Mouse (Mus musculus) kidney, postnatal 0 days (tissue): ENCODE data around the gene Ppp1ca. TPM values are rescaled to one million over a fixed set of nuclear protein-coding genes. Genes with fewer than 3 reads are reported as not detected.

ENCODE experiments used
- ATAC-seq: fragments of 200-750 bp; cut with Nextera tagmentation; replicated peaks from 2 replicates; pipeline ENCODE4 v1.8.0; 2017; ENCODE audit warnings: low read depth, moderate number of reproducible peaks, moderate TSS enrichment, moderate library complexity; ENCODE audit not compliant: low FRiP score
- DNase-seq: peaks from one replicate; pipeline ENCODE4 v3.0.0-alpha.2; 2016; ENCODE audit warnings: low spot score
- H3K27ac ChIP-seq: fragments of 300-500 bp; sonication (generic); 2 replicates; pipeline ENCODE4 v1.5.1; 2014; ENCODE audit warnings: mild to moderate bottlenecking
- H3K27me3 ChIP-seq: fragments of 300-500 bp; sonication (generic); 2 replicates; pipeline ENCODE4 v1.6.1; 2014; ENCODE audit warnings: low read length, mixed read lengths; ENCODE audit not compliant: insufficient read depth
- H3K36me3 ChIP-seq: fragments of 300-500 bp; sonication (generic); 2 replicates; pipeline ENCODE4 v1.6.1; 2014; ENCODE audit warnings: low read length, mixed read lengths; ENCODE audit not compliant: insufficient read depth
- H3K4me1 ChIP-seq: fragments of 300-500 bp; sonication (generic); replicated peaks from 2 replicates; pipeline ENCODE4 v1.6.1; 2014; ENCODE audit warnings: antibody characterized with exemption, low read length, mixed read lengths; ENCODE audit not compliant: insufficient read depth
- H3K4me2 ChIP-seq: fragments of 300-500 bp; sonication (generic); 2 replicates; pipeline ENCODE4 v1.6.1; 2014; ENCODE audit warnings: mild to moderate bottlenecking, low read length, moderate library complexity, mixed read lengths
- H3K4me3 ChIP-seq: fragments of 300-500 bp; sonication (generic); replicated peaks from 2 replicates; pipeline ENCODE4 v1.5.1; 2014; ENCODE audit warnings: low read depth, low read length
- H3K9ac ChIP-seq: fragments of 300-500 bp; sonication (generic); 2 replicates; pipeline ENCODE4 v1.6.1; 2014; ENCODE audit warnings: low read depth, low read length
- H3K9me3 ChIP-seq: fragments of 300-500 bp; sonication (generic); replicated peaks from 2 replicates; pipeline ENCODE4 v1.6.1; 2016; ENCODE audit warnings: low read length, inconsistent platforms, mixed read lengths
- CTCF ChIP-seq: IDR thresholded peaks from 2 replicates; pipeline ENCODE4 v1.5.1; 2016; ENCODE audit warnings: antibody characterized with exemption, low read depth, mild to moderate bottlenecking, moderate library complexity
- WGBS: fragments of 180-500 bp; shearing (Covaris S2); extraction: QIAGEN DNeasy Blood & Tissue Kit; methylation state at CpG from one replicate; pipeline ENCODE4 v1.1.7; 2014; 5-methylcytosine and 5-hydroxymethylcytosine counted together
- polyA plus RNA-seq: library from polyadenylated mRNA; unstranded; fragments of >200 nt; fragmentation: Nextera tagmentation; extraction: Ambion mirVana; gene quantifications from 2 replicates; pipeline ENCODE4 v1.2.1, GENCODE M21; 2015

Ppp1ca gene
- polyA plus RNA-seq, 1 experiment from 2014 or later, result 804 TPM

DNA sequence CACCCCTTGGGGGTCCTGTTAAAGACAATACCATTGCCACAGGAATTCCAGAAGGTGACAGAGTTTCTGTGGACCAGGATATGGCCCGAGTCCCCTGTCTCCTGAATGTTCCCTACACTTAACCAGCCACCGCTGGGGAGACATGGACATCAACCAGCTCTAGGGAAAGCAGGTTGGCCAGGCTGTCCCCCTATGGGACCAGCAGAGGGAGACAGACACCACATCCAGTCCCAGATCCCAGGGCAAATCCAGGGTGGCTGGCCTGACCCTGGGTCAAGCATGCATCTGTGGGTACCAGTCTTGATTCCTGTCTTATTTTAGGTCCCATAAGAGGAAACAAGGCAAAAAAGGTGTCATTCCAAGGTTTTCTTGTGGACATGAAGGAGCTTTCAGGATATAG lies 15.1 kb downstream of the Ppp1ca start:
- no peak overlapping the region for H3K4me3 ChIP-seq
- H3K27ac ChIP-seq, result no peak overlapping the region
- peaks cover 4% of the 10 kb centered on the region; the same call in 1 of the 2 replicates for H3K4me1 ChIP-seq
- H3K4me2 ChIP-seq, result no peak overlapping the region
- WGBS, result 6% methylated on average over 2 of the region's 2 CpGs
- no peaks in the 10 kb centered on the region for H3K9me3 ChIP-seq
- peak; percentile 99 for TF ChIP-seq CTCF
- DNase-seq, result peak; percentile 89
- H3K27me3 ChIP-seq, result no peaks in the 10 kb centered on the region
- peak; percentile 61 for ATAC-seq
- no peak overlapping the region for H3K9ac ChIP-seq
- H3K36me3 ChIP-seq, result no peaks in the 10 kb centered on the region

DNA sequence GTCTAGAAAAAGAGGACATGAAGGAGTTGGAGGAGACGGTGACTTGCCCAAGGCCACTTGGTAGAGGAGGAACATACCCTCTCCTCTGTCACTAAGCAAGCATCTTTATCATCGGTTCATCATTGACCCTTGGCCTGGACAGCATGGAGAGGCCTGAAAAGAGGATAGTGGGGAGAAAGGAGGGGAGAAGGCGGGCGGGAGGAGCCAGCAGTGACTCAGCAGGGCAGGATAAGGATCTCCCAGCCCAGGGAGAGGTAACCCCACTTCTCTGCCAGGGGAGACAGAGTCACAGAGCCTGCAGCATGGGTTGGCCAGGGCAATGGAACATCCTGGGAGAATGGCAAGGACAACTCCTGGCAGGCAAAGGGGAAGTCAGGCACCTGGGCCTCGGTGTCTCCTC lies 16.7 kb downstream of the Ppp1ca start:
- no peaks in the 10 kb centered on the region for H3K27me3 ChIP-seq

DNA sequence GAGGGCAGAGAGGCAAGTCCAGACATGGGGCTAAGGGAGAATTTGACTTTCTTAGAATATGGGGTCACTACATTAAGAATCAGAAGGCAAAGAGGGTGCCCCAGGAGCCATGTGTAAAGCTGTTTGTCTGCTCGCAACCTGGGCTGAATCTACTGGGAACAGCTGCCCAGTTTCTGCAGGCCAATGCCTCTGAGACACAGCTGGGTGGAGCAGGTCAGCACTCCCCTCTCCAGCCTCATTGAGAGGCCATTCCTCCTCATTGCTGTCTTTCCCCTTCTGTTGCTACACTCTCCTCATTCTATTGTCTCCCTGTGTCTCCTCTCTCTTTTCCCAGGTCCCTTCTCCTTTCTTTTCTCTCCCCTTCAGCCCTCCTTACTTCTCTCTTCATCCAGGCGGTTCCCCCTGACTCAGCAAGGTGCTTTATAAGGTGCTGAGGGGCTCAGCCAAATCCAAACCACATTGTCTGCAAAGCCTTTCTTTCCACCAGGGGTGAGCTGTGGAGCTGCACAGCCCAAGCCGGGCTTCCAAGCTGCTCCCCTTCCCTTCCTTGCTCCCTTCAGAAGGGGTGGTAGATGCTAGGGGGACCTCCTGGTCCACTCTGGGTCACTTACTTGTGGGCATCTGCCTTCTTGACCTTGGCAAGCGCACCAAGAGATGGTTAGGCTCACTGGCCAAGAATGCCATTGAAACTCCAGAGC lies 20.2 kb downstream of the Ppp1ca start:
- WGBS, result 50% methylated on average over 4 of the region's 4 CpGs
- no peak overlapping the region for H3K9ac ChIP-seq
- no peak for ATAC-seq

More for the DNA sequence above, 16.7 kb downstream of the Ppp1ca start:
- Histone ChIP-seq H3K4me3 (no peak overlapping the region), H3K4me1 (peaks cover 16% of the 10 kb centered on the region; the same call in 1 of the 2 replicates), H3K9ac (no peak overlapping the region), H3K4me2 (no peak overlapping the region), H3K9me3 (no peaks in the 10 kb centered on the region), H3K36me3 (no peaks in the 10 kb centered on the region), H3K27ac (no peak overlapping the region)
- ATAC-seq (no peak), DNase-seq (no peak)
- TF ChIP-seq CTCF, result no peak
- 80% methylated on average over 5 of the region's 5 CpGs for WGBS

DNA sequence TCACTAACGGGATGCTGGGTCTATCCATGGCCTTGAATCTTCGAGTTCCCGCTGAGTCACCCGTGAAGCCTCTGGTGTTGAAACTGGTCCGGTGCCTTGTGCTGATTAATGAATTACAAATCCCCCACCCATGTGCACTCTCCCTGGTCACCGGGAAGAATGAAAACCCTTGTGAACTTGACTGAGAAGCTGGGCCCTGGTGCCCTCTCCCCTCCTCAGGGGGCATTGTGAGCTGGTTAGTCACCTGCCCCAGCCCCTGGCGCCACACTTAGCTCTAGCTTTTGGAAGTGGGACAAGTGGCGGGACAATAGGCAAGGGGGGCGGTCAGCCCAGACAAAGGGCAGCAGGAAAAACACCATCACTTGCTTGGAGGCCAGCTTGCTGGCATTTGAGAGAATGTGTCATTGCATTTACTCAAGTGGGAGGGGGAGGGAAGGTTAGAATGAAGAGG lies 21.7 kb downstream of the Ppp1ca start:
- peak; percentile 57 for ATAC-seq
- no peak for TF ChIP-seq CTCF
- peak overlapping the region; percentile 95 for H3K4me2 ChIP-seq
- peak; percentile 75 for DNase-seq
- H3K27ac ChIP-seq, result peak overlapping the region; percentile 97
- no peaks in the 10 kb centered on the region for H3K9me3 ChIP-seq
- no peaks in the 10 kb centered on the region for H3K27me3 ChIP-seq
- H3K9ac ChIP-seq, result peak overlapping the region; percentile 98
- peak overlapping the region; percentile 91 for H3K4me3 ChIP-seq
- H3K36me3 ChIP-seq, result no peaks in the 10 kb centered on the region
- H3K4me1 ChIP-seq, result peaks cover 31% of the 10 kb centered on the region
- 12% methylated on average over 9 of the region's 9 CpGs for WGBS

More for the DNA sequence above, 20.2 kb downstream of the Ppp1ca start:
- peaks cover 26% of the 10 kb centered on the region for H3K4me1 ChIP-seq
- peak overlapping the region; percentile 28; the same call in 1 of the 2 replicates for H3K27ac ChIP-seq
- no peak for DNase-seq
- H3K36me3 ChIP-seq, result no peaks in the 10 kb centered on the region
- TF ChIP-seq CTCF, result no peak; the same call in 1 of the 2 replicates
- H3K4me3 ChIP-seq, result no peak overlapping the region
- no peaks in the 10 kb centered on the region for H3K9me3 ChIP-seq
- no peaks in the 10 kb centered on the region for H3K27me3 ChIP-seq
- H3K4me2 ChIP-seq, result peak overlapping the region; percentile 13; the same call in 1 of the 2 replicates

DNA sequence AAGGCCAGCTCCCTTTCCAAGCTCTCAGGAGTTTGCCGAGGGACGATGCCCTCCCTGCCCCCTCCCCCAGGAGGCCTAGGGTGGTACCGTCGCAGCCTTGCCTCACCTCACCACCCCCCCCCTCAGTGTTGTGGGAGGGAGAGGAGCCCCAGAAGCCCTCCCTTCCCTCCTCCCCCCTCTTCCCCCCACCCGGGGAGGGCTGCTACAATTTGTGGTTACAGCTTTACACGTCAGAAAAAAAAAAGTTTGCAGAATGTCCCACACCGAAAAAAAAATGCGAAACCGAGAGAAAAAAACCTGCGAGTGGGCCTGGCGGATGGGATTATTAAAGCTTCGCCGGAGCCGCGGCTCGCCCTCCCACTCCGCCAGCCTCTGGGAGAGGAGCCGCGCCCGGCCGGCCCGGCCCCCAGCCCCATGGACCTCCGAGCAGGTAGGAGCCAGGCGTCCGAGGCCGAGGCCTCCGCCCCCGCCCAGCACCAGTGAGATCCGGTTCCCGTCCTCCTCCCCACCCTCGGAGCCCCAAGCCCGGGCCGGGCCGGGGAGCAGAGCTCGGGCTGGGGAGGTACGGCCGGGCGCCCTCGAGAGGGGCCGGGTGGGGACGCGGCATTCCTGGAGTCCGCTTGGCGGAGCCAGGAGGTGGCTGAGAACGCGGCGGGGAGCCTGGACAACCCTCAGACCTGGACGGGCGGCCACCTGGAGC lies 22.4 kb downstream of the Ppp1ca start, which contains the start of the genes Clcf1 and AC109138.7:
TSS of gene Clcf1 (plus strand) at position 168 of the 700 bp plus-strand sequence.
TSS of gene AC109138.7 (plus strand) at position 287 of the 700 bp plus-strand sequence.
- peak; percentile 58 for DNase-seq
- WGBS, result under 1% methylated on average over 48 of the region's 49 CpGs
- no peak for TF ChIP-seq CTCF
- no peaks in the 10 kb centered on the region for H3K27me3 ChIP-seq
- peak; percentile 58 for ATAC-seq
- H3K4me2 ChIP-seq, result peak within 1 kb of the TSS; percentile 95
- no peaks in the 10 kb centered on the region for H3K36me3 ChIP-seq
- peak within 1 kb of the TSS; percentile 98 for H3K9ac ChIP-seq
- H3K4me1 ChIP-seq, result peaks cover 31% of the 10 kb centered on the region
- peak within 1 kb of the TSS; percentile 97 for H3K27ac ChIP-seq
- H3K4me3 ChIP-seq, result peak within 1 kb of the TSS; percentile 91
- no peaks in the 10 kb centered on the region for H3K9me3 ChIP-seq

DNA sequence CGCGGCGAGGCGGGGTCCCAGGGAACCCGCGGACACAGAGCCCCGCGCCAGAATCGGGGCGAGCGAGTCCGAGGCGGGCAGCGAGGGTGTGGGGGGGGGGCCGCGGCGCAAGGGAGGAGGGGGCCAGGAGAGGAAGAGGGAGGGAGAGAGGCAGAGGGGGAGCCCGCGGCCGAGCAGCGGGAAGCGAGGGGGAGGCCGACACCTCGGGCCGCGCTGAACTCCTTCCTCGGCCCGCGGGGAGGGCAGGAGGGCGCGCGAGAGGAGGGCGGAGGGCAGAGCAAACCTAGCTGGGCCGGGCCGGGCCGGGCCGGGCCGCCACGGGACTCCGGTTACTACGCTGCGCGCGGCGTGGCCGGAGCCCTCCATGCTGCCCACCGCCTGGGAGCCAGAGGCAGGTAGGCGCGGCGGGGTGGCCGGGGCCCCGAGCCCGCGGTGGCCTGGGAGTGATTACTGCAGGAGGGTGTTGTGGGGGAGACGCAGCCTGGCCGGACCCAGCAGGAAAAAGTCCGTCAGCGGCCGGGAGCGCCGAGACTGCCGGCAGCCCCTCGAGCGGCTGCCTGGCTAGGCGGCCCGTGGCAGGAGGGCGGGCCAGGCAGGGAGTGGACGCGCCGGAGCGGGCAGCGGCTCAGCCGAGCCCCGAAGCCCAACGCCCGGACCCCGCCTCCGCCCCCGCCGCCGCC lies 23.0 kb downstream of the Ppp1ca start:
- no peaks in the 10 kb centered on the region for H3K9me3 ChIP-seq
- no peaks in the 10 kb centered on the region for H3K36me3 ChIP-seq
- no peaks in the 10 kb centered on the region for H3K27me3 ChIP-seq
- H3K4me2 ChIP-seq, result peak overlapping the region; percentile 95
- peak overlapping the region; percentile 91 for H3K4me3 ChIP-seq
- no peak for TF ChIP-seq CTCF
- H3K4me1 ChIP-seq, result peaks cover 32% of the 10 kb centered on the region
- ATAC-seq, result peak; percentile 25; the same call in 1 of the 2 replicates
- peak; percentile 60 for DNase-seq
- H3K9ac ChIP-seq, result peak overlapping the region; percentile 98
- H3K27ac ChIP-seq, result peak overlapping the region; percentile 97
- WGBS, result under 1% methylated on average over 60 of the region's 81 CpGs
